Mouse (Mus musculus) kidney, adult 2 months (tissue): ENCODE results near the gene Pgam5.
A peak's percentile ranks its signal among the peaks of the same experiment; 100 is the strongest.

Experiments
- CTCF ChIP-seq: fragments of 200-500 bp; conservative IDR thresholded peaks from 2 replicates; pipeline ENCODE4 v1.5.1; 2011; ENCODE audit warnings: low read depth, mild to moderate bottlenecking, control low read depth, low read length, moderate library complexity, mixed read lengths; ENCODE audit not compliant: insufficient read depth, insufficient read length
- POLR2A ChIP-seq: fragments of 200-500 bp; IDR thresholded peaks from one replicate; pipeline ENCODE4 v1.6.1; 2011; ENCODE audit warnings: low read depth, low read length, control low read depth

- TF ChIP-seq POLR2A (peak; percentile 19), CTCF (peak; percentile 71)
These were observed at the start of gene Pgam5 for GRCm38 (mm10) chr5:110269141-110270101.
